Mouse (Mus musculus) erythroblast, embryonic 14.5 days (primary cell): ENCODE data around the gene Arl15.

Source experiments
- GATA1 ChIP-seq: IDR thresholded peaks from 2 replicates; pipeline ENCODE4 v1.6.1; 2012; ENCODE audit warnings: low read length, inconsistent platforms, mixed read lengths
- TAL1 ChIP-seq: IDR thresholded peaks from 3 replicates; pipeline ENCODE4 v1.6.1; 2012; ENCODE audit warnings: low read length, inconsistent platforms, mixed read lengths

DNA sequence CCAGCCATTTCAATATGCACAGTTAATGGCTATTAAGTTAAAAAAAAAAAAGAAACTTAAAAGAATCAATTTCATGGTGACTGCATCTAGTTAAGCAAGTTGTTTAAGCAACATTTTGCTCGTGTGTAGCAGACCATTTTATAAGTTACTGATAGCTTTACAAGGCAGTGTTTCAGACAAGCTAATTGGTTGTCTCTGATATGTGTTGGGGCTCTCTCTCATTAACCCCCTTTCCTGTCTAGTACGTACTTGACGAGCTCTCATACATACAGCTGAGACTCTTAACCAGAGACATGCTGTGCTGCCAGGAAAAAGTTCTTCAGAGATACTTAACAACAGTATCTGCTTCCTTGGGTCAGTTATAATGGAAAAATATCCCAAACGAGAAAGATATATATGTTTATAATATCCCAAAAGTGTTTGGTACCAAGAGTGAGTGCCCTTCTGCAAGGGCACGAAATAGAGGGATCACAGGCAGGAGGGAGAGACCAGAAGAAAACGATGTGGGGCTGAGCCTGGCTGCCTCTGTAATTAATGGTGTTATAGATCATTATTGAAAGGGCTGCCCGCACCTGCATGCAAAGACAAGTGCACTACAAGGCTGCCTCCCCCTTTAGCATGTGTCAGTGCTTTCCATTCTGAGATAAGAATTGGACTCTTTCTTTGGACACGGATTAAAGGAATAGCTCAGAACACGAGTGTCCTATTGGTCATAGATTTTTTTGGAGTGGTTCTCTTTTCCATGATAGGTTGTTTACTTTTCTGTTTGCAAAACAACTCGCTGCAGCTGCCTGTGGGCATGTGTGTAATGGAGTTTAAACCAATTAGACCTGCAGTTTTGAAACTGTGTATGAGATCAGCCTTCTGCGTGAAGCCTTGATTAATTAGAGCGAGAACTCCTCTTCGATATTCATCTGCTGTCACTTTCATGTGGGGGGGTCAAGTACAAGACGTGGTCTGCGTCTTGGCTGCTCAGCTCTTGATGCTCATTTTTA, 350.0 kb downstream of the Arl15 start:
- TF ChIP-seq GATA1 = no peak
- TF ChIP-seq TAL1 = no peak
